Mouse (Mus musculus) embryonic stem cell, embryonic (primary cell): ENCODE data around the gene Kdr.

ENCODE experiments used
- CTCF ChIA-PET, 4 experiments: fragments of 300-600 bp in 2 of 4; fragments of 350-600 bp in 2 of 4; sonication (Branson Sonifier 250); formaldehyde crosslinking; loops; one replicate each; lab custom pipeline; 2022; ENCODE audit warnings: inconsistent platforms in 2 of 4; lab: Charles Lee
- POLR2A ChIA-PET, 4 experiments: fragments of 300-600 bp in 2 of 4; fragments of 350-600 bp in 2 of 4; sonication (Branson Sonifier 250); formaldehyde crosslinking; loops; one replicate each; lab custom pipeline; 2022; ENCODE audit warnings: antibody characterized with exemption in 4 of 4, inconsistent platforms in 1 of 4; lab: Charles Lee

Kdr gene

GRCm38 (mm10) chr5:75978374-75979100, at the start of gene Kdr:
Kdr (minus strand) TSS chr5:75978458.
- CTCF ChIA-PET = interaction anchor here in 2 of 4 experiments (0.6 to 2.4 kb wide), 5 partner anchors 107 to 697 kb away, joined by 3 to 11 read pairs (median 6); no protein-coding TSS in a partner anchor
- POLR2A ChIA-PET = interaction anchor here (0.6 to 1.6 kb wide), 6 partner anchors 43 to 665 kb away, joined by 3 to 4 read pairs (median 4); partner anchors contain the start of gene Kit (in 1 of the 4)

DNA sequence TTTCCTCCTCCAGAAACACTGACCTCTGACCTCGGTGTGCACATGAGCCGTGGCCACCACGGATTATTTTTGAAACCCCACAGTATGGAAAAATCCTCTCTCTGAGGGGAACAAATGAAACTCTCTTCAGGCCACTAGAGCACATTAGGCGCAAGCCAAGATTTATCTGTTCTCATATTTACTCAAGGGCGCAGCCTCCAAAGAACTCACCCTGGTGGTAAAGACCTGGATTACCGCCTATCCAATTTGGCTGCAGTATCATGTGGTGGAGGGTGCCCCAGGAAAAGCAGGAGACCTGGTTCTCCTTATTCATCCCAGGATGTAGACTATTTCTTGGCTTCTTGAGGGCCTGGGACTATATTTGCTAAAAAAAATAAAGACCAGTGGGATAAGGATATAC, 48.5 kb upstream of the Kdr start:
- POLR2A ChIA-PET = no interaction called here
- CTCF ChIA-PET = interaction anchor here in 1 of 4 experiments (0.8 kb wide), 1 partner anchor 10 kb away, joined by 4 read pairs; no protein-coding TSS in a partner anchor

DNA sequence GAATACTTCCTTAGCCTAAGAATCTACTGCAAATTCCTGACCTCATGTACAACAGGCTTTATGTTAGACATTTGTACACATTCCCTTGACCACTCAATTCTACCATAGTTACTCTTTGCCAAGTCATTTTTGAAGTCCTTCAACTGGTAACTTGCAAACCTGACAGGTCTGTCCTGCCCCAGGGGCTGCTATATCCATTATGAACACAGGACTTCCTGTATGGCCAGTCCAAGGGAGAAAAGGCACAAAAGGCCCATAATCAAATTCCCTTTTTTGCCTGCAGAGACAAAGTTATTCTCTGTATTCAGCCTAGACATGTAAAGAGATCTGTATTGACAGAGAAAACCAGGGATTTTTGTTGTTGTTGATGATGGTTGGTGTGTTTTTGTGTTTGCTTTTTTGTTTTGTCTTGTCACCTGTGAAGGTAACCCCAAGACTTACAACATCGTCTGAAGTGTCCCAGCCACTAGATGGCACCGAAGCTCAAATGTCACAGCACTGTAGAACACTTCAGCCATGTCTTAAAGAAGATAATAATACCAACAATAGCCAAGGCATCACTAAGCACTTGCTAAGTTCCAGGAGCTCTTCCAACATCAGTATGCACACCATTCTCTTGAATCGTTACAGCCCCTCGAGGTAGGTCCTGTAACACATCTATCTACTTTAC, 47.9 kb upstream of the Kdr start:
- CTCF ChIA-PET = interaction anchor here in 1 of 4 experiments (0.8 kb wide), 1 partner anchor 9 kb away, joined by 4 read pairs; no protein-coding TSS in a partner anchor
- POLR2A ChIA-PET = no interaction called here

GRCm38 (mm10) chr5:76023011-76023773, 44.9 kb upstream of the Kdr start:
- POLR2A ChIA-PET = interaction anchor here in 1 of 4 experiments (1.0 kb wide), 1 partner anchor 160 kb away, joined by 3 read pairs; the partner anchor contains the start of gene Tmem165
- CTCF ChIA-PET = interaction anchor here in 2 of 4 experiments (0.6 to 1.2 kb wide), 3 partner anchors 19 to 328 kb away, joined by 3 to 7 read pairs (median 3); no protein-coding TSS in a partner anchor

DNA sequence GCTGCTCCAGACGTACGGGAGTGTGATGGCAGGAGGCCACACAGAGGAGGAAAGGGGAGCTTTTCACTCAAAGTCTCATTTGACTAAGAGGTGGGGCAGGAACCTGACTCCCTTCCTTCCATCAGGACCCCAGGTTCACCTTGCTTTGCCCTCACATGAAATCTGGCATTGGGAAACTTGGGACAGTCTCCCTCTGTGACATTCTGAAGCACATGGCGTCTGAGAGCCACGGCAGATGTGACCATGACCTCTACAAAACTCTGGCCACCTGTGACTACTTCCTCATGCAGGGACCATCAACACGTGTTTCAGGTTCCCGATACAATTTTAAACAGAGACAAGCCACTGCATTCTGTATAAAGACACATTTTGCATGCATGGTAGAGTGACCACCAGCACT, 44.2 kb upstream of the Kdr start:
- ChIA-PET POLR2A (interaction anchor here in 1 of 4 experiments (1.0 kb wide), 1 partner anchor 161 kb away, joined by 3 read pairs; the partner anchor contains the start of gene Tmem165), CTCF (interaction anchor here in 3 of 4 experiments (0.5 to 1.2 kb wide), 3 partner anchors 18 to 784 kb away, joined by 3 read pairs; no protein-coding TSS in a partner anchor)

- POLR2A ChIA-PET = no interaction called here
- CTCF ChIA-PET = no interaction called here
Observed at GRCm38 (mm10) chr5:76018321-76018720, 40.1 kb upstream of the Kdr start.

- POLR2A ChIA-PET = interaction anchor here in 1 of 4 experiments (0.5 kb wide), 1 partner anchor 143 kb away, joined by 3 read pairs; no protein-coding TSS in a partner anchor
- CTCF ChIA-PET = interaction anchor here in 1 of 4 experiments (1.6 kb wide), 1 partner anchor 10 kb away, joined by 4 read pairs; no protein-coding TSS in a partner anchor
Observed at GRCm38 (mm10) chr5:76016086-76016485, 37.8 kb upstream of the Kdr start.

DNA sequence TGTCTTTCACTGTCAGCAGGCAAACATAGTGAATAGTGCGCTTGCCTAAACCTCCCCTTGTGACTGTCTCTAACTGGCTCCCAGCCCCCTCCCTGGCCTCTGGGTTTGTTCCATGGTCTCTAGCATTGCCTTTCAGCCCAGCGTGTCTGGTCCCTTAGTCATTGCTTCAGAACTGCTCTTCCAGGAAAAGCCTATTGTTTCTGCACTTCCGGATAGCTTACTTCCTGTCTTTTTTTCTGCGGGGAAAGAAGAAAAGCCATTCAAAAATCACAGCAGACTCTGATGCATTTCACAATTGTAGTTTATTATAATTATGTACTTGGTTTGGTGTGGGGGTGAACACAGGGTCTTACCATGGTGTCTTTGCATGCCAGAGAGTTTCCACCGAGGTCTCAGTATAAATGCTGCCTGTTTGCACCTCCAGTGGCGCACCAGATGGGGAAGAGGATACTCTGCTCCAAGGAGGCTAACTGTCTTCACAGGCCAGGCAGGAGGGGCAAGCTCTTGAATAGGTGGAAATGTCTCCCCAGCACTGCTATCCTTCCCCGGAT, 35.7 kb upstream of the Kdr start:
- POLR2A ChIA-PET = interaction anchor here in 1 of 4 experiments (1.6 kb wide), 1 partner anchor 67 kb away, joined by 4 read pairs; no protein-coding TSS in a partner anchor
- CTCF ChIA-PET = interaction anchor here in 1 of 4 experiments (1.3 kb wide), 1 partner anchor 27 kb away, joined by 3 read pairs; no protein-coding TSS in a partner anchor

- ChIA-PET POLR2A (interaction anchor here in 1 of 4 experiments (0.6 kb wide), 1 partner anchor 62 kb away, joined by 3 read pairs; no protein-coding TSS in a partner anchor), CTCF (interaction anchor here in 1 of 4 experiments (0.5 kb wide), 1 partner anchor 9 kb away, joined by 7 read pairs; no protein-coding TSS in a partner anchor)
Observed at GRCm38 (mm10) chr5:76006403-76006802, 28.1 kb upstream of the Kdr start.

DNA sequence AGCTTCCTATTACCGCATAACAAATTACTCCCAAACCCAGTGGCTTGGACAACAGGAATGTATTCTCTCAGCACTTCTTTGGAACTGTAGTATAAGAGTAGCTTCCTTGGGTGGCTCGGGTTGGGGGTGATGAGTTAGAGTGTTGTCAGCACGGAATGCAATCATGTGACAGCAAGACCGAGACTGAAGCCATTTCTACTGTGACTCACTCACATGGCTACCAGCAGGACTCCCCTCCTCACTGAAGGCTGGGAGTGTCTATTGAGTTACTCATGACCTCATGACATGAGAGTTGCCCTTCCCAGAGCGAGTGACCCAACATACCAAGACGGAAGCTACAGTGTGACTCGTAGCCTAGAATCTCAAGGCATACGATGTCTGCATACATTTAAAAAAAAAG, 12.0 kb upstream of the Kdr start:
- CTCF ChIA-PET = interaction anchor here in 1 of 4 experiments (1.1 kb wide), 1 partner anchor 51 kb away, joined by 3 read pairs; no protein-coding TSS in a partner anchor
- POLR2A ChIA-PET = no interaction called here

DNA sequence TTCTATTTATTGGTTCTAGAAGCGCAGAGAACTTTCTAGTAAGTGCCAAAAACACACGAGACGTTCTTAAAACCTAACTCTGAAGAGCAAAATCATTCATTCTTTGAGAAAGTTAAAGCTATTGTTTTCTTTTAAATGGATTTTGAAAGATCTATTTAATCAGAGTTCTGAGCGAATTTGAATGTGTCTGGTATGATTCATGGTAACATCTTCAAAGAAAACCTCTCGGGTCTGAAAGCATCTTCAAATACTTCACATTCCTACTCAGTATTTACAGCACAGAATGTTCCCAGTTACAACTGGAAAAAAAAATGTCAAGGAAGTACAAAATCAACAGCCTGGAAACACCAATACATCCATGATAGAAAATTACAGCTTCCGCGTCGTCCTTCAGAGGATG, 9.3 kb upstream of the Kdr start:
- POLR2A ChIA-PET = no interaction called here
- CTCF ChIA-PET = no interaction called here

GRCm38 (mm10) chr5:75980521-75981311, 2.5 kb upstream of the Kdr start:
- ChIA-PET CTCF (interaction anchor here in 1 of 4 experiments (0.7 kb wide), 1 partner anchor 443 kb away, joined by 3 read pairs; no protein-coding TSS in a partner anchor), POLR2A (no interaction called here)

- CTCF ChIA-PET = interaction anchor here in 2 of 4 experiments (0.8 to 2.4 kb wide), 3 partner anchors 108 to 206 kb away, joined by 6 to 11 read pairs (median 8); no protein-coding TSS in a partner anchor
- POLR2A ChIA-PET = interaction anchor here in 1 of 4 experiments (0.6 to 1.2 kb wide), 2 partner anchors 42 to 62 kb away, joined by 3 to 4 read pairs; no protein-coding TSS in a partner anchor
Observed at GRCm38 (mm10) chr5:75979108-75979507, 850 bp upstream of the Kdr start.

DNA sequence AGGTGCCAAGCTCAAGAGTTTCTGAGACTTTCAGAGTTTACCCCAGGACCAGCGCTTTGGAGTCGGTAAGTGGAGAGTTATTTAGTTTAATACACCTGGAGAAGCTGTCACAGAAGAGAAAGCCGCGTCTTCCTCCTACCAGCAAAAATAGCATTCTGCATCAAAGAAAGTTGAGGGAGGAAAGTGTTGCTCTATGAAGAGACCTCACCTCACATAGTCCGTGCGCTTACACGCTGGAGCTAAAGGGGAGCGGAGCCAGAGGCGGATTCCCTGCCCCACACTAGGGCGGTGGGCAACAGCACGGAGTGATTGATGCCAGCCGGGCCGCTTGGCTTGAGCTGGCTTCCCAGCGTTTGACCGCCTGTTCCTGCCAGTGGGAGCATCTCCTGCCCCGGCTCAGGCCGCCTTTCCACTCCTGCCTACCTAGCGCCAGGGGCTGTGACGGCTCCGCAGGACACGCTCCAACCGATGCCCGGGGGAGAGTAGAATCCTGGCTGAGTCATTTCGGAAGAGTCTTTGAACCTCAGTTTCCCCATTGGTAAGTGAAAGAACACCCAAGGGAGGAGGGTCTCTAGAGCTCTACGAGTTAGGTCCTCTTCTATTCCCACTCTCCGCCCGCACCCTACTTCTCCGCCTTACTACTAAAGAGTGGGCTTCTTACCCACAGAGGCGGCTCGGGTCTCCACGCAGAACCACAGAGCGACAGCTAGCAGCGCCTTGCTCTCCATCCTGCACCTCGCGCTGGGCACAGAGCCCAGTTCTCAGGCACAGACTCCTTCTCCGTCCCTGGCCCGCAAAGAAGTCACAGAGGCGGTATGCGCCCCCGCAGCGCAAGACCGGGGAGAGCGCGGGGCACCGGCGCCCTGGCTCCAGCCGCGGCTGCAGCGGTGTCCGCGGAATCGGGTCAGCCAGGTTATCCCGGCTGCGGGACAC, 551 bp downstream of the Kdr start:
- ChIA-PET CTCF (interaction anchor here in 2 of 4 experiments (0.6 to 2.4 kb wide), 4 partner anchors 106 to 696 kb away, joined by 3 to 8 read pairs (median 4); no protein-coding TSS in a partner anchor), POLR2A (interaction anchor here (0.5 to 1.6 kb wide), 11 partner anchors 38 to 1916 kb away, joined by 3 to 22 read pairs (median 4); partner anchors contain the start of genes Kit (in 1 of the 4) and Srd5a3 (in 1 of the 4))

DNA sequence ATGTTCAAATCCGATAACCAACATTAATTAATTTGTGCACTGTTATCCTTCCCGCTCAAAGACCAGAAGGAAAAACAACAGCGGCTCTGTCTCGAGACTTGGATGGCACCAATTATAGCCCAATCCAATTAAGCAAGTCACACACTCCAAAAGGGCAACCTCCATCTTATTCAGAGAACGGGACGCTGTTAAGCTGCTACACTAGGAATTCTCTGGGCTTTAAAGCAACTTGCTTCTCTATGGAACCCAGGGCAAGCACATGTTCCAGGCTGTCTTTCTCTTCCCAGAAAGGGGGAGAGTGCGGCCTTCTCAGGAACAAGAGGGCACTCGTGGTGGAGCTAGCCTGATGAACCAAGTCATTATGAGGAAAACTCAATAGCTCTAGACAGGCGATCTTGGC, 1.6 kb downstream of the Kdr start:
- ChIA-PET CTCF (interaction anchor here in 3 of 4 experiments (0.7 to 2.4 kb wide), 3 partner anchors 105 to 608 kb away, joined by 3 to 14 read pairs (median 8); no protein-coding TSS in a partner anchor), POLR2A (interaction anchor here in 3 of 4 experiments (0.6 to 1.3 kb wide), 4 partner anchors 37 to 487 kb away, joined by 3 to 22 read pairs (median 3); no protein-coding TSS in a partner anchor)
